Mouse (Mus musculus): ENCODE measurements at regions not wholly inside any gene's neighbourhood (a gene's known extent, or its start where the extent isn't known, plus 50 kb on each side); places are given as distances from the start of the nearest gene placed in this dataset.

DNA sequence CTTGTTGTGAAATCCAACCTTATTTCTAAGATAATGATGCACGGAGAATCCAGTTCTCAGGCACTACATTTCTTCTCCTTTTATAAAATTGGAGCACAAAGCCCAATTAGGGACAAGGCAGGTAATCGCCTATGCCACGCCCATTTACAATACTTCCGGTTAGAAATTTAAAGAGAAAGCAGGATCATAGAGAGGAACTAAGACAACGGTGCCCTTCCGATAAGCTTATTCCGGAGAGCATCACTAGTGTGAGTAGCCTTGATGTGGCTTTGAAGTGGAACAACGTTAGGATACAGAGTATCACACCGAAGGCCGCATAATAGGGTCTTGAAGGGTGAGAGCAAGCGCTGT is 2604.9 kb upstream of the 5930422O12Rik start:
- no peak for TF ChIP-seq CTCF (IDR thresholded peaks at IDR 0.05; ENCODE audit: extremely low read depth, insufficient read depth, low read length)
- TF ChIP-seq POLR2A (IDR thresholded peaks at IDR 0.05; ENCODE audit: extremely low read depth, insufficient read depth, low read length) = no peak

Data from cortical plate, adult 2 months (tissue).